Mouse (Mus musculus) macrophage (primary cell): ENCODE data around the gene Ciao2a. TPM values are rescaled to one million over a fixed set of nuclear protein-coding genes. Genes with fewer than 3 reads are reported as not detected.

Source experiments
- H3K27ac ChIP-seq: fragments of 350-480 bp; formaldehyde crosslinking; 2 replicates; pipeline ENCODE4 v1.9.0; 2021
- H3K36me3 ChIP-seq: fragments of 350-480 bp; formaldehyde crosslinking; 2 replicates; pipeline ENCODE4 v1.9.0; 2021; ENCODE audit errors: inconsistent target
- H3K4me3 ChIP-seq: fragments of 350-480 bp; formaldehyde crosslinking; 2 replicates; pipeline ENCODE4 v1.9.0; 2021; ENCODE audit errors: inconsistent target
- H3K79me2 ChIP-seq: fragments of 350-480 bp; formaldehyde crosslinking; 2 replicates; pipeline ENCODE4 v1.9.0; 2021; ENCODE audit errors: inconsistent target
- WGBS: methylation state at CpG from one replicate; pipeline ENCODE4 v1.1.7; 2026; ENCODE audit warnings: inconsistent platforms; ENCODE audit not compliant: missing documents; 5-methylcytosine and 5-hydroxymethylcytosine counted together
- polyA plus RNA-seq: library from polyadenylated mRNA; stranded (reverse); fragments of 250-400 nt; gene quantifications from 3 replicates; pipeline ENCODE4 v1.2.4, GENCODE M21; 2018; ENCODE audit warnings: inconsistent platforms

The Ciao2a gene
- polyA plus RNA-seq, 1 experiment from 2014 or later = 103 TPM

- Histone ChIP-seq H3K27ac (no peak overlapping the region), H3K79me2 (peaks cover 85% of the 10 kb centered on the region), H3K36me3 (peaks cover 75% of the 10 kb centered on the region), H3K4me3 (no peak overlapping the region)
- 96% methylated on average over 8 of the region's 8 CpGs for WGBS
Observed at GRCm38 (mm10) chr9:66105168-66105567, 21.2 kb upstream of the Ciao2a start.

GRCm38 (mm10) chr9:66109574-66109973 is 16.8 kb upstream of the Ciao2a start:
- no peak overlapping the region for H3K4me3 ChIP-seq
- 100% methylated on average over 1 of the region's 1 CpGs for WGBS
- peaks cover 35% of the 10 kb centered on the region for H3K36me3 ChIP-seq
- H3K27ac ChIP-seq = no peak overlapping the region
- peaks cover 90% of the 10 kb centered on the region for H3K79me2 ChIP-seq

- WGBS = 22% methylated on average over 7 of the region's 8 CpGs
- Histone ChIP-seq H3K79me2 (peaks cover 89% of the 10 kb centered on the region), H3K36me3 (peaks cover 30% of the 10 kb centered on the region), H3K4me3 (no peak overlapping the region), H3K27ac (no peak overlapping the region)
Observed at GRCm38 (mm10) chr9:66110126-66110525, 16.3 kb upstream of the Ciao2a start.

GRCm38 (mm10) chr9:66110611-66111379 is 15.6 kb upstream of the Ciao2a start:
- H3K4me3 ChIP-seq = no peak overlapping the region
- peaks cover 24% of the 10 kb centered on the region for H3K36me3 ChIP-seq
- WGBS = 94% methylated on average over 8 of the region's 8 CpGs
- H3K27ac ChIP-seq = no peak overlapping the region
- peaks cover 89% of the 10 kb centered on the region for H3K79me2 ChIP-seq

- no peak overlapping the region for H3K4me3 ChIP-seq
- WGBS = 0% methylated on average over 3 of the region's 3 CpGs
- H3K36me3 ChIP-seq = no peaks in the 10 kb centered on the region
- H3K27ac ChIP-seq = peak overlapping the region; percentile 65
- H3K79me2 ChIP-seq = peaks cover 90% of the 10 kb centered on the region
Observed at GRCm38 (mm10) chr9:66114341-66114740, 12.1 kb upstream of the Ciao2a start.

- Histone ChIP-seq H3K4me3 (no peak overlapping the region), H3K79me2 (peaks cover 90% of the 10 kb centered on the region), H3K36me3 (no peaks in the 10 kb centered on the region), H3K27ac (peak overlapping the region; percentile 76)
- WGBS = 46% methylated on average over 8 of the region's 8 CpGs
Observed at GRCm38 (mm10) chr9:66116890-66117289, 9.5 kb upstream of the Ciao2a start.

GRCm38 (mm10) chr9:66119498-66119897 is 6.9 kb upstream of the Ciao2a start:
- 52% methylated on average over 2 of the region's 2 CpGs for WGBS
- 0 out of 2 replicates have a peak overlapping the region, but pooled peaks have one; percentile 2 for H3K27ac ChIP-seq
- no peaks in the 10 kb centered on the region for H3K36me3 ChIP-seq
- H3K4me3 ChIP-seq = no peak overlapping the region
- peaks cover 99% of the 10 kb centered on the region for H3K79me2 ChIP-seq

- peak overlapping the region; percentile 2; the same call in 1 of the 2 replicates for H3K27ac ChIP-seq
- peaks cover 94% of the 10 kb centered on the region for H3K79me2 ChIP-seq
- H3K36me3 ChIP-seq = no peaks in the 10 kb centered on the region
- 93% methylated on average over 4 of the region's 4 CpGs for WGBS
- H3K4me3 ChIP-seq = no peak overlapping the region
Observed at GRCm38 (mm10) chr9:66120106-66120505, 6.3 kb upstream of the Ciao2a start.

- Histone ChIP-seq H3K36me3 (no peaks in the 10 kb centered on the region), H3K79me2 (peaks cover 85% of the 10 kb centered on the region), H3K27ac (no peak overlapping the region), H3K4me3 (no peak overlapping the region)
- WGBS = 83% methylated on average over 3 of the region's 3 CpGs
Observed at GRCm38 (mm10) chr9:66120945-66121344, 5.5 kb upstream of the Ciao2a start.

GRCm38 (mm10) chr9:66121421-66121820 is 5.0 kb upstream of the Ciao2a start:
- Histone ChIP-seq H3K79me2 (peaks cover 81% of the 10 kb centered on the region), H3K4me3 (no peak overlapping the region), H3K36me3 (no peaks in the 10 kb centered on the region), H3K27ac (no peak overlapping the region)

GRCm38 (mm10) chr9:66123648-66124047 is 2.8 kb upstream of the Ciao2a start:
- no peaks in the 10 kb centered on the region for H3K36me3 ChIP-seq
- 1% methylated on average over 5 of the region's 5 CpGs for WGBS
- peak overlapping the region; percentile 99 for H3K4me3 ChIP-seq
- H3K27ac ChIP-seq = peak overlapping the region; percentile 95
- H3K79me2 ChIP-seq = peaks cover 78% of the 10 kb centered on the region

GRCm38 (mm10) chr9:66124111-66124531 is 2.3 kb upstream of the Ciao2a start:
- H3K27ac ChIP-seq = peak overlapping the region; percentile 95
- H3K36me3 ChIP-seq = no peaks in the 10 kb centered on the region
- peak overlapping the region; percentile 99 for H3K4me3 ChIP-seq
- WGBS = 0% methylated on average over 11 of the region's 12 CpGs
- H3K79me2 ChIP-seq = peaks cover 78% of the 10 kb centered on the region

- peak overlapping the region; percentile 99 for H3K4me3 ChIP-seq
- WGBS = 16% methylated on average over 33 of the region's 33 CpGs
- H3K27ac ChIP-seq = peak overlapping the region; percentile 95
- no peaks in the 10 kb centered on the region for H3K36me3 ChIP-seq
- peaks cover 78% of the 10 kb centered on the region for H3K79me2 ChIP-seq
Observed at GRCm38 (mm10) chr9:66124681-66125542, 1.5 kb upstream of the Ciao2a start.

GRCm38 (mm10) chr9:66125543-66126455 is 612 bp upstream of the Ciao2a start:
- H3K36me3 ChIP-seq = no peaks in the 10 kb centered on the region
- peak overlapping the region; percentile 92 for H3K4me3 ChIP-seq
- peaks cover 73% of the 10 kb centered on the region for H3K79me2 ChIP-seq
- H3K27ac ChIP-seq = peak overlapping the region; percentile 88
- WGBS = 24% methylated on average over 11 of the region's 12 CpGs
